Mouse (Mus musculus) kidney, postnatal 36 days (tissue): ENCODE results near the gene Rad21l.
"Not testable (repeated sequence)": the region's sequence is repeated elsewhere in the genome, so short reads cannot be mapped to it uniquely, and the experiment has no call there.

Source experiments
- DNase-seq, 2 experiments: peaks; one replicate each; pipeline ENCODE4 v3.0.0; 2021 to 2022; ENCODE audit warnings: mixed read lengths in 2 of 2

The Rad21l gene

DNA sequence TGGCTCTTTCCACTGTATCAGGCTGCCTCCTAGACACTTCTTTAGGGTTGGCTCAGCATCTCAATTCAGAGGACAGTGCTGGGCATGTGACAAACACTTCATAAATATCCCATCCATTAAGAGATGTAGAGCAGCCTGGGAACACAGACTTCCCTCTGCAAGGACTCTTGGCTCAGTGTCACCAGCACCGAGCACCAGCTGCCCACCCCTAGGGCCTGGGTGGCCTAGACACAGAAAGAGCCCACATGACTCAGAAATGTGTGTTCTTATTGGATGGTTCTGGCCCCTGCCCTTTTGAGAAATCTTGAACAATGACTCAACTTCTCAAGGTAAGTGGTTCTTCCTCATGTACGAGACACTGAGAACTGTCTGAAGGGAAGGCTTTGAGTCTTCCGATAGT, 40.3 kb downstream of the Rad21l start:
- DNase-seq, result no peak

DNA sequence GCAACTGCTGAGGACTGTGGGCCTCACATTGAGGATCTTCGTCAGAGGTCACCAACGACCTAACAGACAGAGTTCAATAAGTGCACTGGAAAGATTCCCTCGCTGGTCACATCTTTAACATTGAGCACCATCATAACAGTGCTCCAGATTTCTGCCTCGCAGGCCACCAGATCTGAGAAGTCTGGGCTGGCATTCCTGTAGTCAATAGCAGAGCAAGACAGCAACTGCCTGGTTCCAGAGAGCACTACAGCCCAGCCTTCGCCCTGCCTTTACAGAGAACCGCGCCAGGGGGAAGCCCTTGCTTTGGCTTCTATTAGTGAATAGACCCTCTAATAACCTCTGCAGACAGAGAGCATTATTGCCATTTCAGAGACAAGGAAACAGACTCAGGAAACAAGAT, 42.0 kb downstream of the Rad21l start:
- no peak for DNase-seq

DNA sequence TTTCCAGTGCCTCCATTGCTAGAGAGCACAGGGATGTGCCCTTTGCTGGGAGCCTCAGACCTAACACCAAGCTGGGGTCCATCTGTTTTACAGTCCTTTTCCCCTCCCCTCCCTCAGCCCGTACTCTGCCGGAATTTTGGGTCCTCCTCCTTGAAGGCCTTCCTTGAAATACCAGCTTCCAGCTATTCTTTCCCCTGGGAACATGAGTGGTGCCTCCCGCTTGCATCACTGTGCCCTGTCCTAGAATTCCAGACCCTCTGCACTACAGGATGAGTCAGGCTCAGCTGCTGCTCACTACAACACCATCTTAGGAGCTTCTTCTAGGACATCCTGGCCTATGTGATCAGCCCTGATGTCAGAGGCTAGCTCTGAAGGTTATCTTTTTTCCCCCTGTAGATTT, 44.6 kb downstream of the Rad21l start:
- no peak for DNase-seq

DNA sequence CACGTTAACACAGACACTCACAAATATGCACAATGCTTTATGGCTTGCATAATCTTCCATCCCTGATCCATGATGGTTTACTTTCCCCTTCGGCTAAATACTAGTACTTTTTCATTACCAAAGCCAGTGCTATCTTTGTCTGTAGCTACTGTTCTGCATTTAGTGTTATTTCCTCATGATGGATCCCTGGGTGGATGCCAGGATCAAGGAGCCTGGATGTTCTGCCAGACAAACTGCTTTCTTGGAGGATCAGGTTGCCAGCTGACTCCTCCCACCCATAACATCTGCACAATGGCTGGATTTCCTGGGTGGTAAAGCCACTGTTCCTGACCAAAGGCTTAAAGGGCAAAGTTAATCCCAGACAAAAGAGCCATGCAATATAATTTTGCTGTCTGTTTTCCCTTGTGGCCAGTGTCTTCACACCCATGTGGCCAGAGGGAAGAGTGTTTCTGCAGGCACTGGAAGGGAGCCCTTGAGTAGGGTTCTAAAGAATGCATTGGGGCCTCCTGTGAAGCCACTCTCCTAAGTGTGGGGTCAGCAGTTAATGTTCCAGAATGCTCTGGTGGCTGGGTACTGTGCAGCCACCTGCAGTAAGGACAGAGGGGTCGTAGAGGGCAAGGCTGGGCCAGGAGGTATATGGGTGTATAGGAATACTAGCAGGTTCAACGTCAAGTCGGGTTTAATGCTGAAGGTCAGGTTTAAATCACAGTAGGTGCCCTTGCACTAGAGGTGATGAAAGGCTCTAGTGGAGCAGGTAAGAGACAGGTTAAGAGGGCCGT, 51.6 kb downstream of the Rad21l start:
- peak; percentile 13 to 21 for DNase-seq

DNA sequence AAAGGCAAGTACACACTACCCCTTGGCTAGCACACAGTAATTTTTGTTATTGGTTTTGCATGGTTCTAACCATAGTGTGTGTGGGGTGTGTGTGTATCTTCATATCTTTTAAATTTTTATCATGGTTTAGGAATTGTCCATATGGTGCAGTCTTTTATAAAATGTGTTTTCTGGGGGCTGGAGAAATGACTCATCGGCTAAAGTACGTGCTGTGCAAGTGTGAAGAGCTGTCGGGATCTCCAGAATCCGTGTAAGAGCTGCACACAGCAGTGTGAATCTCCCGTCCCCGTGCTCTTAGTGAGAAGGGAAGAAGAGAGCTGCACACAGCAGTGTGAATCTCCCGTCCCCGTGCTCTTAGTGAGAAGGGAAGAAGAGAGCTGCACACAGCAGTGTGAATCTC, 52.6 kb downstream of the Rad21l start:
- DNase-seq, result not testable (repeated sequence)

DNA sequence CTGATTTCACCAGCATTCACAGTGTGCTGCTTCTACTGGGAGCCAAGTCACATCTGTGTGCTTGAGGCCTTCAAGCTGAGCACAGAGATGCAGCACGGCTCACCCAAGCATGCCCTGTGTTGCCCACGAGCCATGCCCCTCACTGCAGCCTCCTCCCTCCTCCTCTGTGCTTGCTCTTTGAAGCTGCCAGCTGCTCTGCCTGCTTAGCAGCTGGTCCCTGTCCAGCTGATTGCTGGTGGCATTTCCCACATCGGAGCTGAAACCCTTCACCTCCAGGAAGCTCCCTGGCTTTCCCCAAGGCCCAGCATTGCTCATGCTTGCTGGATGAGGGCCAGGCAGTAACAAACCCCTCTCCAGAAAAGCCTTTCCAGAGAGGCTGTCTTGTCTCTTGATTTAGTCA, 58.4 kb downstream of the Rad21l start:
- no peak for DNase-seq

DNA sequence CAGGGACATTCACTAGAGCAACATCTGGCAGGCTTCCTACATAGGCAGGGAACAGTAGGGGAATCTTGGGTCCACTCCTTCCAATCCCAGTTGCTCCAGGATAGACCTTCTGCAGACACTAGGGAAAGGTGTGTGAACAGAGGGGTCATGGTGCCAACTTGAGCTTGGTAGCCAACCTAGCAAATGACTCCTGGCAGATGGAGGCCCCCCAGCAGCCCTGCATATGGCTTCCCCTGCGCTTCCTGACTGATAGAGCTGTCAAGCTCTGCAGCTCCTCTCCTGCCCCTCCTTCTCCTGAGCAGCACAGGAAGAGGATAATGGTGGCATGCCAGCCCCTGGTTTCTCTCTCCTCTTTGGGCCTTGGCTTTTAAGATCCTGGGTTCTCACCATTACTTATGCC, 59.9 kb downstream of the Rad21l start:
- DNase-seq, result no peak

DNA sequence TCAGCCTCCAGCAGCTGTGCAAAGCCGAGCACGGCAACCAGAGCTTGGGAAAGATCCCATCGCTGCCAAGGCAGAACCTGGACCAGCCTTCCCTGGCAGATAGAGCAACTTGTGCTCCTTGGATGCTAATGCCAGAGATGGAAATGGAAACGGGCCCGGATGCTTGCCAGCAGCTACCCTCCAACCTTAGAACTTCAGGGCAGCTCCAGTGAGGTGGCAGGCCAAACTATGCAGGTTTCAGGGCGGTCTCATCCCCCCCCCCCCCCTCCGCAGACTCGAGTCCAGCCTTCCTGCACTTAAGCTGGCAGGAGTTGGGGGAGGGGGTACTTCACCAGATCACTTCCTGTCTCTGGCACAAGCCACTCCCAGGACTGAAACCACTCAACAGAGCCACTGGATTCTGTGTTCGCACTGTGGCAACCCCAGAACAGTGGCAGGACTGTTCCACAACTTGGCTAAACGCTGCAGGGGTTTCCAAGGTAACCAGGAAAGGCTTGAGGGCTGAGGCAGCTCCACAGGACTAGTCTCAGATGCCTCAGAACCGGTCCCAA, 62.8 kb downstream of the Rad21l start:
- DNase-seq, result no peak

DNA sequence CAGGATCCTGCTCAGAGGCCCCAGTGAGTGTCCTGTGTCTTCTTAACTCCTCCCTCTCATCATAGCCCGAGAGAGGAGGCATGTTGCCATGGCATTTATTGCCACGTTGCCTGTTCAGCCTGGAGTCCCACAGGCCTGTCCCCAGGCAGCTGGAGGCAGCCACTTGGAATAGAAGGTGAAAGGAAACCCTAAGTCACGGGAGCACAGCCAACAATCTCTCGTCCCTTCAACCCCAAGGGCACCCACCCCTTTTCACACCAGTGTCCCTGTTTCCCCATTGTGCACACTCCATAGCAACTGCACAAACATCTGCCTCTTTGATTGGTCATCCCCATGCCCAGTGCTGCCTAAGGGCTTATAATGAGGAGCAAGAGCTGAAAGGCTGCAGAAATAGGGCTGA, 64.7 kb downstream of the Rad21l start:
- DNase-seq, result no peak

DNA sequence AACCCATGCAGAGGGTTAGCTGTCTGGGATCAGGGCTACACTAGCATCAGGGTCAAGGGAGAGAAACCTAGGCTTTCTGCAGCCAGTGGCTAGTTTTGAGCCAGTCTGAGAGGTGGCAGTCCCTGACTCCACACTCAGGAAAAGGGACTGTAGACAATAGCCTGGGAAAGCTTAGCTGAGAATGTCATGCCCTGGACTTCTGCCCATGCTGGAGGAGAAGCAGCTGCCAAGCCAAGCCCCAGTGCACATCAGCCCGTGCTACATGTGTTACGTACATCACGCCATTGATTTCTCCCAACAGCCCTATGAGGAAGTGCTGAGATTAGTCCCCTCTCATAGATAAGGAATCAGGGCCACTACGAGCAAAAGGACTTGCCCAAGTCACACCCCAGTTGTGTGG, 66.2 kb downstream of the Rad21l start:
- DNase-seq, result no peak

DNA sequence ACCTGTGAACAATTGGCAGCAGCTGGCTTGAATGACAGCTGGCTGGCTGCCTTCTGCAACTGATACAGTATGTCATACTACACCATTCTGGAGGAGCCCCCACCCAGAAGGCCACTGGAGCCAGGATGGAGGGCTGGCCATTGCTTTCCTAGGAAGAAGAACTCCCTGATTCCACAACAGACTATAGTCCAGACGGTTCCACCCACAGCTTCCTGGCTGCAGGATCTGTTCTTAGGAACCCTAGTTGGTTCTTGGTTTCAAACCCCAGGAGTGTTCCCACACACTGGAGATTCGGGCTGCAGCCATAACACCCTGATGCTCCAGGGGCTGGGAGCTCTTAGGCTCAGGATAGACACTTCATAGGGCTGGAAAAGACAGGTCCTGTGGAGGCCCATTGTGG, 70.3 kb downstream of the Rad21l start:
- DNase-seq, result no peak
